Mouse (Mus musculus) liver, embryonic 14.5 days (tissue): Measurements from ENCODE around the gene Gm26741.

Experiments
- CTCF ChIP-seq: IDR thresholded peaks from 2 replicates; pipeline ENCODE4 v1.5.1; 2016; ENCODE audit warnings: antibody characterized with exemption, low read depth, control low read depth
- EP300 ChIP-seq: IDR thresholded peaks from 2 replicates; pipeline ENCODE4 v1.6.1; 2016; ENCODE audit warnings: antibody characterized with exemption, low read depth

DNA sequence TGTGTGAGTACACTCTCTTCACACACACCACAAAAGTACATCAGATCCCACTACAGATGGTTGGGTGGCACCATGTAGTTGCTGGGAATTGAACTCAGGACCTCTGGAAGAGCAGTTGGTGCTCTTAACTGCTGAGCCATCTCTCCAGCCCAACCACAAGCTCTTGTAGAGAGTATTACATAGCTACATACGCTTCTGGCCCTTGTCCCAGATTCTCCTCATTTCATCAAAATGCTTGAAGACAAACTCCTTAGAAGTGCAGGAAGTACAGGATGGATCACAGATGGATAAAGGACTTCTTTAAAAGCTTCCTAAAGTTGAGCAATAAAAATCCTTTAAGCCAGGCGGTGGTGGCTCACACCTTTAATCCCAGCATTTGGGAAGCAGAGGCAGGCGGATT, 36.6 kb upstream of the Gm26741 start:
- TF ChIP-seq CTCF (no peak), EP300 (no peak)
